Comparison of ENCODE assay signal across 9 mouse cellular contexts in the genomic region with DNA sequence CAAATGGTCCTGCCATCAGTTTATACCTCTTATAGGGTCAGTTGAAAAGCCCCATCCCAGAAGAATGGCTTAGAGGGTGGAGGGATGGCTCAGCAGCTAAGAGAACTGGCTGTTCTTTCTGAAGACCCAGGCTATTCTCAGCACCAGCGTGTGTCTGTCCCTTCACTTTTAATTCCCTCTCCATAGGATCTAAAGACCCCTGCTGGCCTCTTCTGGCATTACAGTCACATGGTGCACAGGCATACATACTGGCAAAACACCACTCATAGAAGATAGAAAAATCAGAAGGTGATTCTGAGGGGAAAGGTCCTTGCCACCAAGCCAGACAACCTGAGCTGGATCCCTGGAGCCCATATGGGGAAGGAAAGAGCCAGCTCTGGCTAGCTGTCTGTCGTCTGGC. TPM values are rescaled to one million over a fixed set of nuclear protein-coding genes. Genes with fewer than 3 reads are reported as not detected.
A peak's percentile ranks its signal among the peaks of the same experiment; 100 is the strongest.
DNase-seq lines count a peak whose midpoint lies in the region; ATAC-seq and TF ChIP-seq lines count a peak whose summit lies in the region.
"Had no signal": no experiment of that assay in that cellular context is flagged by ENCODE, and none has a peak within 500 bp of the region (broad histone marks: within the 10 kb centered on the region; RNA-seq: fewer than 3 reads in every experiment).

No protein-coding gene starts in this region.

- TF ChIP-seq RAD21 in CH12.LX (IDR thresholded peaks at IDR 0.05; ENCODE audit: low read depth, low read length) = peak; percentile 44

- no peak for TF ChIP-seq EP300 in CH12.LX (IDR thresholded peaks at IDR 0.05; ENCODE audit: low read length)
- TF ChIP-seq EP300 in liver, postnatal 0 days (IDR thresholded peaks at IDR 0.05; ENCODE audit: low read depth) = no peak

- ATAC-seq in kidney, embryonic 15.5 days (replicated peaks; ENCODE audit: low FRiP score) = no peak; the same call in 1 of the 2 replicates
- ATAC-seq in forebrain, postnatal 0 days = 0 out of 2 replicates have a peak, but pooled peaks have one; percentile 39
- no peak for ATAC-seq in liver, postnatal 0 days

- no peaks in the 10 kb centered on the region for H3K4me1 ChIP-seq in kidney, embryonic 15.5 days
- no peaks in the 10 kb centered on the region for H3K4me1 ChIP-seq in CH12.LX (ENCODE audit: control insufficient read depth in 1 of 2, insufficient read depth in 2 of 2)
- no peaks in the 10 kb centered on the region for H3K4me1 ChIP-seq in forebrain, postnatal 0 days (ENCODE audit: insufficient read depth)
- no peaks in the 10 kb centered on the region for H3K4me1 ChIP-seq in liver, postnatal 0 days (ENCODE audit: insufficient read depth)

- no peaks in the 10 kb centered on the region for H3K9me3 ChIP-seq in kidney, embryonic 15.5 days (replicated peaks)
- no peaks in the 10 kb centered on the region for H3K9me3 ChIP-seq in CH12.LX (replicated peaks; ENCODE audit: low read length)
- H3K9me3 ChIP-seq in forebrain, postnatal 0 days (ENCODE audit: low read length) = no peaks in the 10 kb centered on the region
- no peaks in the 10 kb centered on the region for H3K9me3 ChIP-seq in liver, postnatal 0 days (ENCODE audit: low read length)
- H3K9me3 ChIP-seq: limb, embryonic 13.5 days had no signal

- no peaks in the 10 kb centered on the region; the same call in 1 of the 2 replicates for H3K36me3 ChIP-seq in kidney, embryonic 15.5 days
- H3K36me3 ChIP-seq in CH12.LX (replicated peaks in 1 of 2; ENCODE audit: control insufficient read depth in 1 of 2, insufficient read depth in 1 of 2, low read length in 1 of 2) = peaks cover 0 to 3% of the 10 kb centered on the region in 2 experiments
- no peaks in the 10 kb centered on the region for H3K36me3 ChIP-seq in forebrain, postnatal 0 days (ENCODE audit: insufficient read depth)
- H3K36me3 ChIP-seq in liver, postnatal 0 days (replicated peaks; ENCODE audit: insufficient read depth, low read length) = no peaks in the 10 kb centered on the region

- no peaks in the 10 kb centered on the region for H3K79me2 ChIP-seq in CH12.LX (replicated peaks; ENCODE audit: control insufficient read depth, extremely low read depth, insufficient read depth, poor library complexity, severe bottlenecking)

- peak; percentile 43 to 67 for TF ChIP-seq CTCF in CH12.LX (conservative IDR thresholded peaks at IDR 0.05 in 1 of 2, IDR thresholded peaks at IDR 0.05 in 1 of 2; ENCODE audit: low read depth in 2 of 2, low read length in 2 of 2)
- peak; percentile 67 for TF ChIP-seq CTCF in forebrain, postnatal 0 days (IDR thresholded peaks at IDR 0.05; ENCODE audit: low read depth)
- TF ChIP-seq CTCF in liver, postnatal 0 days (IDR thresholded peaks at IDR 0.05; ENCODE audit: low read depth) = peak; percentile 72

- H3K27ac ChIP-seq in kidney, embryonic 15.5 days = no peak overlapping the region
- H3K27ac ChIP-seq in CH12.LX (ENCODE audit: insufficient read depth, low read depth) = no peak overlapping the region
- no peak overlapping the region for H3K27ac ChIP-seq in forebrain, postnatal 0 days (ENCODE audit: low read depth, low read length)
- no peak overlapping the region for H3K27ac ChIP-seq in liver, postnatal 0 days (ENCODE audit: low read depth)
- H3K27ac ChIP-seq: limb, embryonic 13.5 days had no signal

- H3K4me3 ChIP-seq in kidney, embryonic 15.5 days (replicated peaks) = no peak overlapping the region
- no peak overlapping the region for H3K4me3 ChIP-seq in CH12.LX (replicated peaks in 1 of 3; ENCODE audit: low read depth in 2 of 3, low read length in 2 of 3, poor library complexity in 1 of 3)
- no peak overlapping the region for H3K4me3 ChIP-seq in forebrain, postnatal 0 days (ENCODE audit: low read depth, low read length)
- no peak overlapping the region for H3K4me3 ChIP-seq in liver, postnatal 0 days (ENCODE audit: low read depth, low read length)
- H3K4me3 ChIP-seq: limb, embryonic 13.5 days had no signal

- H3K27me3 ChIP-seq in kidney, embryonic 15.5 days = no peaks in the 10 kb centered on the region
- H3K27me3 ChIP-seq in CH12.LX (replicated peaks) = no peaks in the 10 kb centered on the region
- no peaks in the 10 kb centered on the region for H3K27me3 ChIP-seq in forebrain, postnatal 0 days (ENCODE audit: insufficient read depth, low read length)
- H3K27me3 ChIP-seq in liver, postnatal 0 days (ENCODE audit: insufficient read depth, low read length) = no peaks in the 10 kb centered on the region

- TF ChIP-seq POLR2A in CH12.LX (IDR thresholded peaks at IDR 0.05; ENCODE audit: low read depth, low read length) = no peak

- no peak overlapping the region for H3K4me2 ChIP-seq in kidney, embryonic 15.5 days
- no peak overlapping the region for H3K4me2 ChIP-seq in CH12.LX (ENCODE audit: insufficient read depth, low read depth, poor library complexity, severe bottlenecking)
- H3K4me2 ChIP-seq in forebrain, postnatal 0 days (ENCODE audit: low read depth) = no peak overlapping the region
- H3K4me2 ChIP-seq in liver, postnatal 0 days (ENCODE audit: low read depth, low read length) = no peak overlapping the region
- H3K4me2 ChIP-seq: limb, embryonic 13.5 days had no signal

- no peak overlapping the region for H3K9ac ChIP-seq in kidney, embryonic 15.5 days
- no peak overlapping the region for H3K9ac ChIP-seq in CH12.LX (ENCODE audit: insufficient read depth, low read depth)
- no peak overlapping the region for H3K9ac ChIP-seq in forebrain, postnatal 0 days
- no peak overlapping the region for H3K9ac ChIP-seq in liver, postnatal 0 days (replicated peaks)
- H3K9ac ChIP-seq: limb, embryonic 13.5 days had no signal

- WGBS in kidney, embryonic 15.5 days = 51% methylated on average over 2 of the region's 2 CpGs
- WGBS in forebrain, postnatal 0 days = 42% methylated on average over 2 of the region's 2 CpGs
- WGBS in liver, postnatal 0 days (ENCODE audit: insufficient replicate concordance) = 37% methylated on average over 2 of the region's 2 CpGs

- dilution Hi-C loops in CH12.LX (cut with MboI; ENCODE audit: extremely low pct_ligation_motif_present, extremely low pct_unique_long_range_greater_than_20kb, low sequenced_read_pairs) = no loop called here

- peak; percentile 64 for DNase-seq in kidney, adult 18-20 months
- DNase-seq in CH12.LX (ENCODE audit: extremely low read depth) = peak; percentile 62
- DNase-seq in adrenal gland, postnatal 10 days = peak; percentile 73
- DNase-seq in forebrain, postnatal 0 days = peak; percentile 59
- DNase-seq in liver, postnatal 0 days = peak; percentile 68
- DNase-seq in retina, postnatal 7 days (ENCODE audit: low read depth, low spot score) = peak; percentile 58
- no peak for DNase-seq in right cerebral cortex, adult 18-20 months

- in situ Hi-C loops in CH12.LX (cut with MboI; ENCODE audit: low pct_ligation_motif_present, low pct_unique_long_range_greater_than_20kb, low sequenced_read_pairs) = no loop called here

TF ChIP-seq in CH12.LX, 34 proteins besides CTCF, POLR2A, EP300 and RAD21:
- TF ChIP-seq MAX (IDR thresholded peaks at IDR 0.05; ENCODE audit: low read length) (peak; percentile 76), JUND (conservative IDR thresholded peaks at IDR 0.05; ENCODE audit: low read depth, low read length) (no peak), NRF1 (IDR thresholded peaks at IDR 0.05; ENCODE audit: low read depth, low read length) (no peak), MEF2A (IDR thresholded peaks at IDR 0.05; ENCODE audit: borderline replicate concordance, low read depth, low read length) (no peak), SMC3 (IDR thresholded peaks at IDR 0.05; ENCODE audit: low read depth, low read length) (peak; percentile 46), ZC3H11A (IDR thresholded peaks at IDR 0.05; ENCODE audit: low read depth, low read length) (no peak), USF1 (IDR thresholded peaks at IDR 0.05; ENCODE audit: low read depth, low read length) (peak; percentile 50), ZNF384 (IDR thresholded peaks at IDR 0.05; ENCODE audit: low read depth, low read length) (no peak), USF2 (conservative IDR thresholded peaks at IDR 0.05; ENCODE audit: low read depth, low read length) (peak; percentile 44; the same call in 1 of the 2 replicates)

RNA-seq across cellular contexts. Expression of a gene that starts 41.2 kb away (rescaled TPM):
- 151 and 155 TPM in 2 replicates for polyA plus RNA-seq in kidney, embryonic 15.5 days (2015; fragmentation: Nextera tagmentation; extraction: Ambion mirVana)
- total RNA-seq in CH12.LX (2012; rRNA removed) (18.1 and 18.2 TPM in 2 replicates), CH12.LX (2014; rRNA removed) (25.6 and 28.7 TPM in 2 replicates)
- polyA plus RNA-seq in CH12.LX (2012; ENCODE audit: insufficient read length, low read depth) = 22.9 and 23.8 TPM in 2 replicates
- total RNA-seq in adrenal gland, postnatal 10 days (2021) = 10 to 100 TPM; 61.2 to 65.9 TPM
- 40.6 and 41.4 TPM in 2 replicates for total RNA-seq in forebrain, postnatal 0 days (2014; rRNA removed)
- polyA plus RNA-seq in forebrain, postnatal 0 days (2015; fragmentation: Nextera tagmentation; extraction: Ambion mirVana) = 55.1 and 57.3 TPM in 2 replicates
- polyA plus RNA-seq in liver, postnatal 0 days (2015; fragmentation: Nextera tagmentation; extraction: Ambion mirVana) = 30.9 and 31.8 TPM in 2 replicates

RNA-seq across cellular contexts. Expression of a gene that starts 41.3 kb away (rescaled TPM):
- polyA plus RNA-seq in kidney, embryonic 15.5 days (2015; fragmentation: Nextera tagmentation; extraction: Ambion mirVana) = 0.32 and 0.34 TPM in 2 replicates
- not detected in 2 replicates for total RNA-seq in CH12.LX (2012; rRNA removed)
- total RNA-seq in CH12.LX (2014; rRNA removed) = not detected in 2 replicates
- polyA plus RNA-seq in CH12.LX (2012; ENCODE audit: insufficient read length, low read depth) = not detected in 2 replicates
- 1 to 10 TPM; 5.5 to 7.7 TPM for total RNA-seq in adrenal gland, postnatal 10 days (2021)
- 5.8 and 6.0 TPM in 2 replicates for total RNA-seq in forebrain, postnatal 0 days (2014; rRNA removed)
- 4.1 and 4.2 TPM in 2 replicates for polyA plus RNA-seq in forebrain, postnatal 0 days (2015; fragmentation: Nextera tagmentation; extraction: Ambion mirVana)
- 0.65 and 0.78 TPM in 2 replicates for polyA plus RNA-seq in liver, postnatal 0 days (2015; fragmentation: Nextera tagmentation; extraction: Ambion mirVana)
